Mouse (Mus musculus) stomach, postnatal 0 days (tissue): ENCODE measurements around the gene Paqr7.

ENCODE experiments used
- CTCF ChIP-seq: IDR thresholded peaks from 2 replicates; pipeline ENCODE4 v1.5.1; 2016; ENCODE audit warnings: antibody characterized with exemption, low read depth, mild to moderate bottlenecking, moderate library complexity
- EP300 ChIP-seq: optimal IDR thresholded peaks from 2 replicates; pipeline ENCODE3; 2016; ENCODE audit warnings: antibody characterized with exemption

DNA sequence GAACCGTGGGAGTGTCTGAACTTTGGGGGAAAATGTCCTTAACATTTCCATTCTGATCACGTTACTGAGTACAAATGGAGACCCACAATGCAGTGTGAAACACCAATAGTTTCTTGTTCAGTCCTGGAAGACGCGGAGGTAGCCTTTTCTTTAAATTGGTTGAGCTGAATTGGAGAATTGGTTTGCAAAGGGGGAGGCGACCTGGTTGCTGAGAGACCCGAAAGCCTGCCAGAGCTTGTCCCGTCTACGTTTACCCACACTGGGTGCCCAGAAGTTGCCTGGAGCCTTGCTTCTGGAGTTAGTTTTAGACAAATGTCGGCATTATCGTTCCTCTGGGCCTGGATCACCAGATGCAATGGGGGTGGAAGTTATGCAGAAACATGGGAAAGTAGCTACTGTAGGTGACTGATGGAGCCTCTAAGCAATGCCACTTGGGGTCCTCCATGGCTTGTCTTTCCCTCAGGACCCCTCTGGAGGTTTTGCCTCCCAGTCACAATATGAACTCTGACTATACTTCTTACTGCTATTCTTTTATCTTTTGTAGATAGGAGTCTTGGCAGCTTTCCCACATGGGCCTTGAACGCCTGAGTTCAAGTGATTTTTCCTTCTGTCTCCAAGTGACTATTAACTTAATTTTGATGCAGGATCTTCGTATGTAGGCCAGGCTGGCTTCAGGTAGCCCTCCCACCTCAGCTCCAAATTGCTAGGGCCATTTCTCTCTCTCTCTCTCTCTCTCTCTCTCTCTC lies 1.7 kb downstream of the Paqr7 start:
- TF ChIP-seq CTCF (no peak), EP300 (no peak)
